Mouse (Mus musculus) spleen, postnatal 14 days (tissue): ENCODE data around the gene Rpl10.

Experiments
- DNase-seq, 2 experiments: peaks; one replicate each; pipeline ENCODE4 v3.0.0; 2021 to 2022; ENCODE audit warnings: low spot score in 2 of 2

The Rpl10 gene

DNA sequence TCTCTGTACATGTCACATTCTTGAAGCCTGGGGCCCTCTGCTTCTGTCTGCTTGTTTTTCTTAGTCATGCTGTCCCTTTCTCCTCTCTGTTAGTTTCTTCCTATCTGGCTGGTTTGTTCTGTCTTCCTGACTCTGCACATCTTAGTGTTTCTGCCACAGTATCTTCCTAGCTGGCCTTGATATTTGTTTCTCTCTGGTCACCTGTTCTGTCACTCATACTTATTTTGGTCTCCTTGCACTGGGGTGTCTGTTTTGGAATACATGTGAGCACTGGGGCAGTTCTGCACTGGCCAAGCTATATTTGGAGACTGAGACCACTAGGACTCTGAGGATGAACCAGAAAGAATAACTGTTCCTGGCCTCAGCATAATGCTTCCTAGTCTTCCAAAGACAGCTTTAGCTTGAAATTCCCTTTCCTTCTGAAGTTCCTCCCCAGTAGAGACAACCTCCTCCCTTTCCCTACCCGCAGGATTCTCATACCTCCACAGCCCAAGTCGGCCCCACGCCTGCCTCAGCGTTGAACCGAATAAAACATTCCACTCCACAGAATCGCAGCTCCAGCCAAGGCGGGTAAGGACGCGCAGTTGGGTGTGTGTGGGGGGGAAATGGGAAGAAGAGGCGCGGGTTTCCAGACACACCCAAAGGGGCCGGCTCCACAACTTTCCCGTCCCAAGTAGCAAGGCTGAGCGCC, 10.6 kb downstream of the Rpl10 start:
- no peak for DNase-seq

DNA sequence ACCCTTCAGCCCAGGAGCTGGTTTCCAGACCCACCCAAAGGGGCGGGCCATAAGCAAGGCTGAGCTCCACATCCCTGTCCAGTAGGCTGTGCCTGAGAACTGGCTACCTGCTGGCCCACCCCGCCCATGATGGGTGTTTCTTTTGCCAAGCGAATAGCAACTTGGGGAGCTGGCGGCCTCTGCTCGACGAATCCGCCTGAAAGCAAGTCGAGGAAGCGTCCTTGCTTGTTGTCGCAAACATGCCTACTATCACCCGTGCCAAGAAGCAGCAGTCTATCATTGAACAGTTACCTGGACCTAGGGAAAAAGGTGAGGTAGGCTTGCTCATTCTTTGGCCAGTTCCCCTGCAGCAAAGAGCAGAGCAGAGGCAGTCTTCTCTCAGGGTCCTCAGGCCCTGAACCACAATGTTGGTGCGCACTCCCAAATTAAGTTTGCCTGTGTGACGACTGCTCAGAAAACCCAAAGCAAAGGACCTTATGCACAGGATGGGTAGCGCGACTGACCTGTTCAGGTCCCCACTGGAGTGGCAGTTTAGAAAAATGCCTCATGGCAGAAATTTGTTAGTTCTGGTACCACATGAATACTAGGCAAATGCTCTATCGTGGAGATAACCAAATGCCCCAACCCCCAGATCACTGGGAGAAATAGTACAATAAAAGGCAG, 11.3 kb downstream of the Rpl10 start, which contains the start of the genes Taz and Dnase1l1:
Gene Taz, plus strand, starts transcription at position 181 of the 663 bp plus-strand sequence.
Gene Dnase1l1, minus strand, starts transcription at position 606 of the 663 bp plus-strand sequence.
- peak; percentile 47 to 62 for DNase-seq

DNA sequence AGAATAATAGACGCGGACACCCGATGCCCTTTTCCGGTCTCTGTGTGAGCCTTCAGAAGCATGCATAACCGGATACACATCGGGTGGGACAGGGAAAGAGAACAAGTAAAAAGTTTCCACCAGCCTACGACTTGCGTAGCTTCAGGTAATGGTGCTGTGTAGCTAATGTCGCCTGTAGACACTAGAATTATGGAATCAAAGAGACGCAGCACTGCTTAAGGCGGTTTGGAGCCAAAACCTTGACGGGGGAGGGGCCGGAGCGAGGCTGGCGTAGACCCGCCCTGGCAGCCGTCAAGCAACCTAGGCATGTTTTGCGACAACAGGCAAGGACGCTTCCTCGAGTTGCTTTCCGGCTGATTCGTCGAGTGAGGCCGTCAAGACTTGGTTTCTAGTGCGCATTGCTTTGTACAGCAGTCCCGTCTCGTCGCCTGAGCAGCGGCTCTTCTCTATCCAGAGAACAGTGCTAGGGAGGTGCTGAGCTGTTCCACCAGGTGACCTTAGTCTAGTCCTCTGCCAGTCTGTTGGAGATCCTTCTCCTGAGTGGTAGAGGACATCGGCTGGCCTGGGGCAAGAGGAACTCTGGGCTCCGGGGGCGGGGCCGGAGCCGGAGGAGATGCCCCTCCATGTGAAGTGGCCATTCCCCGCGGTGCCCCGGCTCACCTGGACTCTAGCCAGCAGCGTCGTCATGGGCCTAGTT, 11.9 kb downstream of the Rpl10 start:
- DNase-seq: peak; percentile 71 to 77

DNA sequence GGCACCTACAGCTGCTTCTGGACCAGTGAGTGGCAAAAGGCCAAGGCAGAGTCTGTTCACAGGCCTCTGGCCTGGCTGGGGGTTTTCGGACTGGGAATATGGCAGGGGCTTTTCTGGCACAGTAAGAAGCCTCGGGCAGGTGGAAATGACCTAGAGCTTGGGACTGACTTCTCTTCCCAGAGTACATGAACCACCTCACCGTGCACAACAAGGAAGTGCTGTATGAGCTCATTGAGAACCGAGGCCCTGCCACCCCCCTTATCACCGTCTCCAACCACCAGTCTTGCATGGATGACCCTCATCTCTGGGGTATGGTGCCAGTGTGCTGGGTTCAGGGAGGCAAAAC, 12.5 kb downstream of the Rpl10 start:
- DNase-seq: no peak

DNA sequence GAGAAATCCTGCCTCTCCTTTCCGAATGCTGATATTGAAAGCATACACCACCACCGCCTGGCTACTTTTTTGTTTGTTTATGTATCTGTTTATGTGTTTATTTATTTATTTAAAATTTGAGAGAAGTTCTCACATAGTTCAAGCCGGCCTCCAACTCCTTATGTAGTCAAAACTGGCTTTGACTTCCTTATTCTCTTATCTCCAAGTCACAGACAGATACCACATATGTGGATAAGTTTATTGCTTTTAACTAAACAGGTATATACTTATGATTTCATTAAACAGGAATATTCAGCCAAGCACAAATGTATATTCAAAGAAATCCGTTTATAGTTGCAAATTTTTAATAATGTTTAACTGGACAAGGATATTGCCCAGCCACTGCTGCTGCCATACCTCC, 22.8 kb downstream of the Rpl10 start:
- DNase-seq: no peak

DNA sequence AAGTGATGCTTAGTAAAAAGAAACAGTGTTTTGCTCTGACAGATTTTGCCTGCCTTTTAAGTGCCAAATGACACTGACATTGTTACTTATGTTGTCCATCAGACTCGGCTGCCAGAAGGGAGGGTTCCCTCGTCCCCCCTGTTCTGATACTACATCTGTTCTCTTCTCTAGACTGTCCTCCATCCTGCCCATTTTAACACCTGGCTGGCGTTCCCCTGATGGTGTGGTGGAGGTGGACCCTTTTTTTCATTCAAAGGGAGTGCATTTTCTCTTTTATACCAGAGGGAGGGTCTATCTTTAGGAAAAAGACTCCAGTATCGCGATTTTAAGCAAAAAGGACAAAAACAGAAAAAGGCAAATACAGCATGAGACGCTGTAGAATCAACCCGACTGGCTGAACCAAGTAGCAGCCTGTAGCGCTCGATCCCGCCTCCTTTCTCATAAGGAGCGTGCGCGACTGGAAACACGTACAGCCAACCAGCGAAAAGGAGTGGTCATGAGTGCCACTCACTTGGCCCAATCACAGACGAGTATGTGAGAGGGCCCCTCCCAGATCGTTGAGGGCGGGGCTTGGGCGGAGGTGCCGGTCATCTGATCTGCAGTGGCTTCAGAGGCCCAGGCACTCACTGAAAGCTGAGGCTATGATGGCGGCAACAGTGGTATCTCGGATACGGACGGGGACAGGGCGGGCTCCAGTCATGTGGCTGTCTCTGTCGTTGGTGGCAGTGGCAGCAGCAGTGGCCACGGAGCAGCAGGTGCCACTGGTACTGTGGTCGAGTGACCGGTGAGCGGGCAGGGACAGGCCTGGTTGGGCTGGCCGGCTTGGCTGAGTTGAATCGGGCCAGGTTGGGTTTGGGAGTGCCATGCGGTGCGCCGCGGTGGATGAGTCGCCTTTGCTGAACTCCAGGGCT, 26.2 kb downstream of the Rpl10 start, which contains the start of gene Atp6ap1:
Gene Atp6ap1, plus strand, starts transcription at position 560 of the 911 bp plus-strand sequence.
- DNase-seq: peak; percentile 86 to 87

DNA sequence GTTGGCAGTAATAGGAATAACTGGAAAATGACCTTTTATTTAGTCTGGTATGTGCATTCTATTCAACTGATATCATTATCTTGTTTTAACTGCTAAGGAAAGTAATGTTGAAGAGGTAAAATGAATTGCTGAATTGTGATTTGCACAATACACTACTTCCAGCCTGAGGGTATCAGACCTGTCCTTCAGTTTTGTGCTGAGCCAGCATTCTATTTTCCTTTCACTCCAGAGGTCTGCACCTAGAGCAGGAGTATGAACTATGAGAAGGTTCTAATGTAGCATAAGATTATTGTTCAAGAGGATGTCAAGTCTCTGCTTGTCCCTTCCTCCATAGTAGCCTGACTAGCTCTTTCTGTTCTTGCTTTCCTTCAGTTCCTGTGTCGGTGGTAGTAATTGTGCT, 27.7 kb downstream of the Rpl10 start:
- DNase-seq: no peak

DNA sequence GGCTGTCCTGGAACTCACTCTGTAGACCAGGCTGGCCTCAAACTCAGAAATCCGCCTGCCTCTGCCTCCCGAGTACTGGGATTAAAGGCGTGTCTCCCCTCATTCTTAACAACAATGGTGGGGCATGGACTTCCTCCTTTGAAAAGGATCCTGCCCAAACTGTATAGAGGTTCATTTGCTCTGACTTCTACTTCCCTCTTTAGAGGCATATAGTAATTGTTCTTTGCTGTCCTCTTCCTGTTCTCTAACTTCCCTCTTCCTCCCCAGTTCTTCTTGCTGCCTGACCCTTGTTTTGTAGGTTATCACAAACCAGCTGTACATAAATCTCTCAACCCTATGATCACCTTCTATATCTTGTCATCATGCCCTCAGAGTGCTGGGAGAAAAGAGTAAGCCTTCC, 29.1 kb downstream of the Rpl10 start:
- no peak for DNase-seq

DNA sequence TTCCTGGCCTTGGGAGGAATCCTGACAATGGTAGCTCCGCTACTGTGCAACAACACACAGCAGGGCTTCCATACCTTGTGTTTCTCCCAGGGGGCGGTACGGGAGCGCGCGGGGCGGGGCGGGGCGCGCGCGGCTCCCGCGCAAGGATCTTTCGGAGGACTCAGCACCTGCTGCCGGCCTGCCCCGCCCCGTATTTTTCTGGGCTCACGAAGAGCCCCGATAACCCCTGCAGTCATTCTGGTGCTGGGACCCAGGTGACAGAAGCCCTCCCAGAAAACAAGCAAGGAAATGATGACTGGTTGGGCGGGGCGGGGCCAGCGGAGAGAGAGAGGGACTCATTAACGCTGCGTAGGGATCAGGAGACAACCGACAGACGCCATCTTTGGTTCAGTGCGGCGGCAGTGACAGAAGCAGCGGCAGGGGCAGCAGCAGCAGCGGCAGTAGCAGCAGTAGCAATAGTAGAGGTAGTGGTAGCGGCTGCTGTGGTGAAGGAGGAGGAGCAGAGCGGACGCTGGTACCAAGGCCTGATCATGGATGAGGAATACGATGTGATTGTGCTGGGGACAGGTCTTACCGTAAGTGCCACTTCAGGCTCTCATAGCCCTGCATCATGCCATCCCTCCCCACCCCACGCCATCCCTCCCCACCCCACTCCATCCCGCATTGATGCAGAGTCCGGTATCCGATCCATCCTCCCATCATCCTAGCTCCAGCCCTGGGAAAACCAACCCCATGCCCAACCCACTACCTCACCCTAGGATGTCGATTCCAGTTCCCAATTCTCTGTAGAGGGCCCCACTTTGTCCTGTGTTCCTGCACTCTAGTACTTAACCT, 34.5 kb downstream of the Rpl10 start, which contains the start of gene Gdi1:
Gene Gdi1, plus strand, starts transcription at position 132 of the 834 bp plus-strand sequence.
- peak; percentile 48 to 60 for DNase-seq

DNA sequence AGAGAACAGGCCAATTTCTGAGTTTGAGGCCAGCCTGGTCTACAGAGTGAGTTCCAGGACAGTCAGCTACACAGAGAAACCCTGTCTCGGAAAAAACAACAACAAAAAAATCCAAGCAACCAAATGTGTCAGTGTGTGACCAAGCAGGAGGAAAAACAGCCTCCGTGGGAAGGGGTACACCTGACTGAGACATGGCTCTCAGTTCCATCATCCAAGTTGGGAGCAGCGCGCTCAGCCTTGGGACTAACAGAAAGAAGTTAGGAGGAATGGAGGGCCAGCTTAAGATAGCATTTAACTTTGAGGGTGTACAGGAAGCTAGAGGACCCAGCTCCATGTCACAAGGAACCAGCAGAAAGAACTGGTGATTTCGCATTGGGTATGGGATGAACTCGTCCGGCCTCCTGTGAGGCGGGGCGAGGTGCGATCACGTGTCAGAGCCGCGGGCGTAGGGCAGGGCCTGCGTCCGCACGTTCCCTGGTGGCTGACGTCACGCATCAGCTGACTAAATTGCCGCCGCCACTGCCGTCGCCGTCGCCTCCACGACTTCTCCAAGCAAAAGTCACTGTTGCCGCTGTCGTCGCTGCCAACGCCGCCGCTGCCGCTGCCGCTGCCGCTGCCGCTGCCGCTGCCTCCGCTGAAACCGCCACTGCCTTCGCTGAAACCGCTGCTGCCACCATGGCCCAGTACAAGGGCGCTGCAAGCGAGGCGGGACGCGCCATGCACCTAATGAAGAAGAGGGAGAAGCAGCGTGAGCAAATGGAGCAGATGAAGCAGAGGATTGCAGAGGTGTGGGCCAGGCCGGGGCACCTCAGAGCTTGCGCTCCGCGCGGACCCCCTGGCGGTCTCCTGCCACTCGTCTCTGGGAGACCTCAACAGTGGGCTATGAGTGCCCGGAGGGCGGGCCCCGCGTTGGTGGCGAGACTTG, 42.2 kb downstream of the Rpl10 start, which contains the start of gene Fam50a:
Gene Fam50a, plus strand, starts transcription at position 494 of the 925 bp plus-strand sequence.
- DNase-seq: peak; percentile 73 to 78
